Mouse (Mus musculus) myocyte (in vitro differentiated cells): ENCODE measurements at regions not wholly inside any gene's neighbourhood (a gene's known extent, or its start where the extent isn't known, plus 50 kb on each side); places are given as distances from the start of the nearest gene placed in this dataset.

Experiments
- CEBPB ChIP-seq: IDR thresholded peaks from 2 replicates; pipeline ENCODE4 v1.6.1; 2011; ENCODE audit warnings: mild to moderate bottlenecking, moderate library complexity; ENCODE audit not compliant: poor library complexity, insufficient read depth, severe bottlenecking
- POLR2A ChIP-seq: IDR thresholded peaks from one replicate; pipeline ENCODE4 v1.6.1; 2011; ENCODE audit warnings: low read depth, mild to moderate bottlenecking, control low read depth, moderate library complexity; ENCODE audit not compliant: insufficient read length
- POLR2AphosphoS2 ChIP-seq: IDR thresholded peaks from one replicate; pipeline ENCODE4 v1.6.1; 2011; ENCODE audit warnings: low read depth, control low read depth; ENCODE audit not compliant: insufficient read length
- SRF ChIP-seq: IDR thresholded peaks from one replicate; pipeline ENCODE4 v1.6.1; 2011; ENCODE audit warnings: low read depth; ENCODE audit not compliant: control insufficient read depth, insufficient read length
- USF1 ChIP-seq: IDR thresholded peaks from one replicate; pipeline ENCODE4 v1.6.1; 2011; ENCODE audit warnings: low read depth, mild to moderate bottlenecking, control low read depth, moderate library complexity

DNA sequence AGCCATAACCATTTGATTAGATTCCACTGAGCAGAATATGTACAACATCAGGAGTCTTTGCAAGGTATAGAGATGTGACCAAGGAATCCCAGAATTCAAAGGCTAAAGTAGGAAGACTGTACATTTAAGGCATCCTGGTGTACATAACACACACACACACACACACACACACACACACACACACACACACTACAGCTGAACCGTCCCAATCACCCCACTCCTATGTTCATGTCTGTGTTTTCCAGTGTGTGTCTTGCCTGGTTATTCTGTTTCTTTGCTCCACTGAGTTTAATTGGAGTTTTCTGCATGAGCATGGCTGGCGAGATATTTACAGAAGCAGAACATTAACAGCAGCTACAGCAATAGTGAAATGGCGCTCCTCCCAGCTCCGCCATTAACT is 172.3 kb upstream of the Plekha5 start:
- no peak for TF ChIP-seq USF1
- no peak for TF ChIP-seq POLR2AphosphoS2
- no peak for TF ChIP-seq POLR2A
- TF ChIP-seq SRF = no peak
- no peak for TF ChIP-seq CEBPB
